Mouse (Mus musculus): ENCODE measurements around the gene Scgb2b20. TPM values are rescaled to one million over a fixed set of nuclear protein-coding genes. Genes with fewer than 3 reads are reported as not detected.
"Not testable (repeated sequence)": the region's sequence is repeated elsewhere in the genome, so short reads cannot be mapped to it uniquely, and the experiment has no call there.

Scgb2b20 gene
- not detected in 2 replicates for polyA plus RNA-seq (2015; fragmentation: Nextera tagmentation; extraction: Ambion mirVana)

DNA sequence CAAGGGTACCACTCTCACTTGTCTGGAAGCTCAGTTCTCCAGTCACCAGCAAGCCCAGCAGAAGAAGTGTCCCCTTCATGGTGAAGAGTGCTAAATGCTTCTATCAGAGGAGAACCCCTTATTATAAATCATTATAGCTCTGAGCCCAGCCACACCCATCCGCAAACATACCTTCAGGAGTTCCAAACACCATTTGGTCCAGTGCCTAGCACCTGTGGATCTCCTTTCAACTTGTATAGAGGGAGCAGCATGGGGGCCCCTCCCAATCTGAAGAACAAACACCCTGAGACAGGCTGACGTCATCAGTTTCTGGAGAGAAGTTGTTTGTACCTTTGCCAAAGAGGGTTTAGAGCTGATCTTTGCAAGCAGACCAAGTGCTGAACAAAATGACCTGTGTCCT, at the start of gene Scgb2b20:
Gene Scgb2b20, minus strand, starts transcription at position 101 of the 400 bp plus-strand sequence.
- H3K4me3 ChIP-seq (ENCODE audit: low read depth, low read length); H3K4me2 ChIP-seq (ENCODE audit: low read length); ATAC-seq; H3K9ac ChIP-seq (ENCODE audit: low read depth, low read length); H3K27ac ChIP-seq (ENCODE audit: low read length); H3K27me3 ChIP-seq (ENCODE audit: control insufficient read depth, insufficient read depth, low read depth, low read length); H3K4me1 ChIP-seq (ENCODE audit: control insufficient read depth, insufficient read depth, low read length); H3K36me3 ChIP-seq (ENCODE audit: control insufficient read depth, insufficient read depth, low read length): not testable (repeated sequence)
- 81% methylated on average over 2 of the region's 2 CpGs for WGBS
- peaks cover 11% of the 10 kb centered on the region for H3K9me3 ChIP-seq (replicated peaks; ENCODE audit: control insufficient read depth, low read length, poor library complexity, severe bottlenecking)

DNA sequence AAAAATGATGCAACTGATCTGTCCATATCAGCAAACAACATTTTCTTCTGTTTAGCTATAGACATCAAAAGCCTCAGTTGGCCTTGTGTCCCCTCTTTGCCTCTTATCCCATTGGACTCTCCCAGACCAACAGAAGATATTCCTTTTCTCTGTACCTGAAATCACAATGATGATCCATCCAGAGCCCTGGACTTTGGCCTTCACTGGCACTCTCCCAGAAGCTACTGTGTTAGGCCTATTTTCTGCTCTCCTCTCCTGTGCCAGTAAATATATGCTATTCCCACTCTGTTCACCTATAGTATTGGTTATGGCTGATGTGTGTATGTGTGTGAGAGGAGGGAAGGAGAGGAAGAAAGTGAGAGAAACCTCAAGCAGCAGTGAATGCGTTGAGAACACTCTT, 43.6 kb upstream of the Scgb2b20 start:
- not testable (repeated sequence) for H3K4me3 ChIP-seq (ENCODE audit: low read depth, low read length); H3K4me2 ChIP-seq (ENCODE audit: low read length); H3K9ac ChIP-seq (ENCODE audit: low read depth, low read length); H3K27me3 ChIP-seq (ENCODE audit: control insufficient read depth, insufficient read depth, low read depth, low read length); H3K4me1 ChIP-seq (ENCODE audit: control insufficient read depth, insufficient read depth, low read length); H3K36me3 ChIP-seq (ENCODE audit: control insufficient read depth, insufficient read depth, low read length); H3K9me3 ChIP-seq (replicated peaks; ENCODE audit: control insufficient read depth, low read length, poor library complexity, severe bottlenecking); H3K27ac ChIP-seq (ENCODE audit: low read length); ATAC-seq
- WGBS: 39% methylated on average over 1 of the region's 1 CpGs

DNA sequence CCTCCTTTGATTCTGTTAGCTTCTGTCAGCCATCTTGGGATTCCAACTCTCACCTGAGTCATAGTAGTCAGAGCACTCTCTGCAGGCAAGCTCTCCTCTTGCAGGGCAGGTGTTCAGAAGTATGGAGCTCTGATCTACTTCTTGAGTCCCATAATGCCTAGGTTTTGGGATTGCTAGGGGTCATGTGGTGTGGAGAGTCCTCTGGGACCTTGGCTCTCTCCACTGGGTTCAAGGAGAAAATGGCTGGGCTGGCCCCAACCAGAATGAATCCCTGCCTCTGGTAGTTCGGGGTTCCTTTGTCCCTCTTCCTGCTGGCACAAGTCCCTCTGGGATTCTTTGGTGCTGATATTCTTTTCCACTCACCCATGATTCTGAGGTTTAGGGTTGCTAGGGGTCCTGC, 35.5 kb upstream of the Scgb2b20 start:
- no peak overlapping the region for H3K9ac ChIP-seq (ENCODE audit: low read depth, low read length)
- H3K4me2 ChIP-seq (ENCODE audit: low read length): no peak overlapping the region
- no peaks in the 10 kb centered on the region for H3K27me3 ChIP-seq (ENCODE audit: control insufficient read depth, insufficient read depth, low read depth, low read length)
- no peak for ATAC-seq
- H3K4me3 ChIP-seq (ENCODE audit: low read depth, low read length): no peak overlapping the region
- H3K9me3 ChIP-seq (replicated peaks; ENCODE audit: control insufficient read depth, low read length, poor library complexity, severe bottlenecking): peaks cover 11% of the 10 kb centered on the region
- WGBS: 73% methylated on average over 1 of the region's 1 CpGs
- no peaks in the 10 kb centered on the region for H3K4me1 ChIP-seq (ENCODE audit: control insufficient read depth, insufficient read depth, low read length)
- H3K27ac ChIP-seq (ENCODE audit: low read length): no peak overlapping the region
- H3K36me3 ChIP-seq (ENCODE audit: control insufficient read depth, insufficient read depth, low read length): no peaks in the 10 kb centered on the region

- H3K27me3 ChIP-seq (ENCODE audit: control insufficient read depth, insufficient read depth, low read depth, low read length); ATAC-seq; H3K4me1 ChIP-seq (ENCODE audit: control insufficient read depth, insufficient read depth, low read length); H3K9ac ChIP-seq (ENCODE audit: low read depth, low read length); H3K27ac ChIP-seq (ENCODE audit: low read length); H3K36me3 ChIP-seq (ENCODE audit: control insufficient read depth, insufficient read depth, low read length); H3K4me2 ChIP-seq (ENCODE audit: low read length); H3K4me3 ChIP-seq (ENCODE audit: low read depth, low read length): not testable (repeated sequence)
- H3K9me3 ChIP-seq (replicated peaks; ENCODE audit: control insufficient read depth, low read length, poor library complexity, severe bottlenecking): peaks cover 11% of the 10 kb centered on the region
These were observed 33.6 kb upstream of the Scgb2b20 start for GRCm38 (mm10) chr7:33399749-33400148.

DNA sequence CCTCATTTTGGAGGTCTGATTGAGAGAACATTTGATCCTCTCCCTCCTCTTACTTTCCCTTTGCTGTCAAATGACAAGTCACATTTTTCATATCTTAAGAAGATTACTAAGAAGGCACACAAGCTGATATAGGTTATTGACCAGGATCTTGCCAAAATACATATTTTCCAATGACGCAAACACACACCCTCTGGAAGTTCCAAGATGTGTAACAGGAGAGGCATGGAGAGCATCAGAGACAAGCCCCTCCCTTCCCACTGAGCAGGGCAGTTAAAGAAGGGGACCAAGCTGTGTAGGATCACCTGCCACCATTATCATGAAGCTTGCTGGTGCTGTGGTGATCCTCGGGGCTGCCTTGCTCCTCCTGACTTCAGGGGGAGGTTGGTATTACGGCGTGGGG, 6.8 kb upstream of the Scgb2b20 start, which contains the start of gene Scgb1b20:
Gene Scgb1b20, plus strand, starts transcription at position 301 of the 400 bp plus-strand sequence.
- not testable (repeated sequence) for H3K4me2 ChIP-seq (ENCODE audit: low read length); H3K4me3 ChIP-seq (ENCODE audit: low read depth, low read length)

More for the DNA sequence above, 6.8 kb upstream of the Scgb2b20 start, which contains the start of gene Scgb1b20:
- not testable (repeated sequence) for H3K9ac ChIP-seq (ENCODE audit: low read depth, low read length); H3K27me3 ChIP-seq (ENCODE audit: control insufficient read depth, insufficient read depth, low read depth, low read length); ATAC-seq; H3K36me3 ChIP-seq (ENCODE audit: control insufficient read depth, insufficient read depth, low read length); H3K4me1 ChIP-seq (ENCODE audit: control insufficient read depth, insufficient read depth, low read length); H3K9me3 ChIP-seq (replicated peaks; ENCODE audit: control insufficient read depth, low read length, poor library complexity, severe bottlenecking); H3K27ac ChIP-seq (ENCODE audit: low read length)
- 74% methylated on average over 4 of the region's 4 CpGs for WGBS

Other genes starting within 250 kb of the Scgb2b20 start
- gene Scgb2b18, start 192.5 kb downstream of the Scgb2b20 start, polyA plus RNA-seq (2015; fragmentation: Nextera tagmentation; extraction: Ambion mirVana): not detected in 2 replicates
- gene Scgb1b18, start 180.8 kb downstream of the Scgb2b20 start, polyA plus RNA-seq (2015; fragmentation: Nextera tagmentation; extraction: Ambion mirVana): not detected in 2 replicates
- not detected in 2 replicates for gene Scgb2b19, start 86.0 kb downstream of the Scgb2b20 start, polyA plus RNA-seq (2015; fragmentation: Nextera tagmentation; extraction: Ambion mirVana)
- not detected in 2 replicates for gene Scgb1b19, start 79.0 kb downstream of the Scgb2b20 start, polyA plus RNA-seq (2015; fragmentation: Nextera tagmentation; extraction: Ambion mirVana)
- not detected in 2 replicates for gene Scgb1b20, start 6.9 kb upstream of the Scgb2b20 start, polyA plus RNA-seq (2015; fragmentation: Nextera tagmentation; extraction: Ambion mirVana)
- not detected in 2 replicates for gene Scgb2b21, start 154.1 kb upstream of the Scgb2b20 start, polyA plus RNA-seq (2015; fragmentation: Nextera tagmentation; extraction: Ambion mirVana)

Data from midbrain, embryonic 16.5 days (tissue).